Mouse (Mus musculus): ENCODE measurements around the gene Mrpl51. TPM values are rescaled to one million over a fixed set of nuclear protein-coding genes. Genes with fewer than 3 reads are reported as not detected.

The Mrpl51 gene
- total RNA-seq, 1 experiment: 184 TPM

DNA sequence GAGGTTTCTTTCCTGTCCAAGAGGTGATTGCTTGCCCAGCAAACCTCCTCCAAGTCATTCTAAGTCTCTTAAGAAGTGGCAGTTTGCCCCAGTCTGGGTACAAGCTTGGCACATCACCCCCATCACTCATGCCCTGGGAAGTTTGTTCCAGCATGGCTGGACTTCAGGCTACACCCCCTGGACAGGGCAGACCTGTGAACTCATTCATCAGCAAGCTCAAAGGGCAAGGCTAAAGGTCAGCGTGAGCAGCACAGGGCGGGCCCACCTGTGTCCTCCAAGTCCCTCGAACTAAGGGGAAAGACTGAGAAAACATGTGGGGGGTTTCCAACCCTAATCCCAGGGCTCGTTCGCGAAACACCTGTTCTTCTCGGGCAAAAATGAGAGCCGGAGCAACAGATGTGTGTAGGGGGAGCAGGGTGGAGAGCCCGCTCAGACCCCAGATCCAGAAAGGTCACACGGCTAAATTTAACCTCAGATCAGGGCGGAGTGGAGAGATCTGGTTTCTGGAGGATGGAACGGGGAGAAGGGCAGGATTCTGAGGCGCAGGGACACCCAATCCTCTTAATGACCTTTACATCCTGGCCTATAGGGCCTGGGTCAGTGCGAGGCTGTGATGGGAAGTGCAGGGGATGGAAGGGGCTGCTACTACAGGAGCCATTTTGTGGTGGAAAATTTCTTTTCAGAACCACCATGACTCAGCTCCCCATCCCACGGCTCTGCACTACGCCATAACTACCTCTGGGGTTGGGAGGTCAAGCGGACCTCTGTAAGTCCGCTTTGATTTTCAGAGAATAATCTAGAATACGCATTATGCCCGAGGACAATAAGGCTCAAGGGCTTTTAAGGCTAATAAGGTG lies 27.6 kb upstream of the Mrpl51 start:
- H3K36me3 ChIP-seq (ENCODE audit: control insufficient read depth, insufficient read depth, low read length, poor library complexity, severe bottlenecking): peaks cover 44% of the 10 kb centered on the region
- H3K9me3 ChIP-seq (ENCODE audit: control insufficient read depth, insufficient read depth, low read depth, low read length): no peaks in the 10 kb centered on the region
- H3K27ac ChIP-seq (ENCODE audit: insufficient read depth, low read depth, low read length, poor library complexity, severe bottlenecking): peak overlapping the region; percentile 97
- no peak for TF ChIP-seq HCFC1 (IDR thresholded peaks at IDR 0.05; ENCODE audit: borderline replicate concordance, insufficient read depth, low read length)
- TF ChIP-seq CHD2 (IDR thresholded peaks at IDR 0.05; ENCODE audit: low read depth, low read length): no peak
- TF ChIP-seq MAFK (IDR thresholded peaks at IDR 0.05; ENCODE audit: insufficient read depth, low read depth, low read length): peak; percentile 68
- TF ChIP-seq ZC3H11A (IDR thresholded peaks at IDR 0.05; ENCODE audit: borderline replicate concordance, low read depth, low read length): no peak
- DNase-seq (ENCODE audit: low read depth, low spot score): no peak
- H3K4me3 ChIP-seq (ENCODE audit: insufficient read depth in 1 of 2, low read depth in 1 of 2, low read length in 2 of 2, poor library complexity in 1 of 2, severe bottlenecking in 1 of 2): peak overlapping the region; percentile 87 to 99
- H3K4me1 ChIP-seq (ENCODE audit: control insufficient read depth in 2 of 2, insufficient read depth in 2 of 2, low read length in 2 of 2, poor library complexity in 1 of 2): peaks cover 0 to 14% of the 10 kb centered on the region in 2 experiments; a peak in 2 of 4 replicates
- H3K9ac ChIP-seq (ENCODE audit: insufficient read depth, low read depth, low read length, poor library complexity, severe bottlenecking): peak overlapping the region; percentile 98
- in situ Hi-C loops (cut with MboI; ENCODE audit: low sequenced_read_pairs in 2 of 2, unreplicated experiment in 2 of 2): no loop called here

DNA sequence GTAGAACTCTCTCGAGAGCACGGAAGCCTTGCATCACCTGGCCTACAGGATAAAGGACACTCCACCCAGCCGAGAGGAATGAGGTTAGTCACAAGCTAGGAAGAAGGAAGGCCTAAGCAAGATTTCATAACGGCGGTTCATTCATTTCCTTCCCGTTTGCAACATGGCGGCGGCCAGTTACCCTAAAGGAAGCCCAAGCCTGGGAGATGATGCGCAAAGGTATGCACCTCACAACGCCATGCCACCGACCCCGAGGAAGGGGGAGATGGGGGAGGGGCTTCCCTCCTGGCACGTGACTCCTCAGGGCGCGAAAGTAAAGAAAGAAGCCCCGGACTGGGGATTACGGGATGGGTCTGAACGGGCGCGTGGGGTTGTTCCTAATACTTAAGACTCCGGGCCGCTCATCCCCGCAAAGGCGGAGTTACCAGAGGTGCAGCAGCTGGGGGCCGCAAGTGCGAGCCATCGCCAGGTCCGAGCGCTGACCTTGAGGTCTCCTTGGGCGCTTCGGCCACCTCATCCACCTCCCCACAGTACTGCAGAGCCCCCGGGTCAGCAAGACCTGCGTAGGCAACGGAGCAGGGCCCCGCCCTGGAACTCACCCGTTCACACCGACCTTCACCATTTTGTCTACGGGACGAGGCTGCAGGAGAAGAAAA lies 26.8 kb upstream of the Mrpl51 start:
- H3K4me1 ChIP-seq (ENCODE audit: control insufficient read depth in 2 of 2, insufficient read depth in 2 of 2, low read length in 2 of 2, poor library complexity in 1 of 2): peaks cover 0 to 16% of the 10 kb centered on the region in 2 experiments; a peak in 2 of 4 replicates
- in situ Hi-C loops (cut with MboI; ENCODE audit: low sequenced_read_pairs in 2 of 2, unreplicated experiment in 2 of 2): no loop called here
- peak overlapping the region; percentile 97 for H3K27ac ChIP-seq (ENCODE audit: insufficient read depth, low read depth, low read length, poor library complexity, severe bottlenecking)
- no peaks in the 10 kb centered on the region for H3K9me3 ChIP-seq (ENCODE audit: control insufficient read depth, insufficient read depth, low read depth, low read length)
- H3K4me3 ChIP-seq (ENCODE audit: insufficient read depth in 1 of 2, low read depth in 1 of 2, low read length in 2 of 2, poor library complexity in 1 of 2, severe bottlenecking in 1 of 2): peak overlapping the region; percentile 87 to 99
- DNase-seq (ENCODE audit: low read depth, low spot score): peak; percentile 77
- H3K9ac ChIP-seq (ENCODE audit: insufficient read depth, low read depth, low read length, poor library complexity, severe bottlenecking): peak overlapping the region; percentile 98
- 0 out of 2 replicates have a peak, but pooled peaks have one; percentile 30 for TF ChIP-seq HCFC1 (IDR thresholded peaks at IDR 0.05; ENCODE audit: borderline replicate concordance, insufficient read depth, low read length)
- no peak for TF ChIP-seq CHD2 (IDR thresholded peaks at IDR 0.05; ENCODE audit: low read depth, low read length)
- H3K36me3 ChIP-seq (ENCODE audit: control insufficient read depth, insufficient read depth, low read length, poor library complexity, severe bottlenecking): peaks cover 51% of the 10 kb centered on the region

DNA sequence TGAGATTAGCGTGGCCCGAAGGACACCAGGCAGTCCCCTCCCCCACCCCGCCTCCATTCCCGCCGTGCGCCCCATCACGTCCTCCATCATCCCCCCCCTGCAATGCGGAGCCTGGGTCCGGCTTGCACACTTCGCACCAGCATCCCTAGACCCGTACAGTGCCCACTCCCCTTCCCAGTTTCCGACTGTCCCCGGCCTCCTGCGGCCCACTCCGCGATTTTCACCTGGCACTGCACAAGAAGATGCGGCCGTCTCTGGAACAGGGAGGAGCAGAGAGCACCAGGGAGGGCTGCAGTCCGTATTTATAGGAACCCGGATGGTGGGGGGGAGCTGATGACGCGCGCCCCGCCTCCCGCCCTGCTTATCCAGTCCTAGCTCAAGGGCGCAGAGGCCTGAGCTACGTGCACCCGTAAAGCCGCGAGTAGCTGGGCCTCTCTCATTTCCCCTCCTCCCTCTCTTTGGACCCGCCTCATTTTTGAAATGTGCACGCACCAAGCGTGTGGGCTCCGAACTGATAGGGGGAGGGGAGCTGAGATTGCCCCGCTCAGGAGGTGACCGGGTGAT lies 26.2 kb upstream of the Mrpl51 start:
- DNase-seq (ENCODE audit: low read depth, low spot score): peak; percentile 96
- Histone ChIP-seq H3K9me3 (ENCODE audit: control insufficient read depth, insufficient read depth, low read depth, low read length) (no peaks in the 10 kb centered on the region), H3K4me3 (ENCODE audit: insufficient read depth in 1 of 2, low read depth in 1 of 2, low read length in 2 of 2, poor library complexity in 1 of 2, severe bottlenecking in 1 of 2) (peak overlapping the region; percentile 87 to 99), H3K4me1 (ENCODE audit: control insufficient read depth in 2 of 2, insufficient read depth in 2 of 2, low read length in 2 of 2, poor library complexity in 1 of 2) (peaks cover 2 to 18% of the 10 kb centered on the region in 2 experiments; a peak in 1 of 4 replicates), H3K9ac (ENCODE audit: insufficient read depth, low read depth, low read length, poor library complexity, severe bottlenecking) (peak overlapping the region; percentile 98), H3K27ac (ENCODE audit: insufficient read depth, low read depth, low read length, poor library complexity, severe bottlenecking) (peak overlapping the region; percentile 97), H3K36me3 (ENCODE audit: control insufficient read depth, insufficient read depth, low read length, poor library complexity, severe bottlenecking) (peaks cover 53% of the 10 kb centered on the region)
- TF ChIP-seq ZNF384 (IDR thresholded peaks at IDR 0.05; ENCODE audit: low read depth, low read length) (no peak), MAFK (IDR thresholded peaks at IDR 0.05; ENCODE audit: insufficient read depth, low read depth, low read length) (0 out of 2 replicates have a peak, but pooled peaks have one; percentile 37), ZC3H11A (IDR thresholded peaks at IDR 0.05; ENCODE audit: borderline replicate concordance, low read depth, low read length) (no peak), HCFC1 (IDR thresholded peaks at IDR 0.05; ENCODE audit: borderline replicate concordance, insufficient read depth, low read length) (peak; percentile 63; the same call in 1 of the 2 replicates), CHD2 (IDR thresholded peaks at IDR 0.05; ENCODE audit: low read depth, low read length) (no peak; the same call in 1 of the 2 replicates)
- in situ Hi-C loops (cut with MboI; ENCODE audit: low sequenced_read_pairs in 2 of 2, unreplicated experiment in 2 of 2): no loop called here

DNA sequence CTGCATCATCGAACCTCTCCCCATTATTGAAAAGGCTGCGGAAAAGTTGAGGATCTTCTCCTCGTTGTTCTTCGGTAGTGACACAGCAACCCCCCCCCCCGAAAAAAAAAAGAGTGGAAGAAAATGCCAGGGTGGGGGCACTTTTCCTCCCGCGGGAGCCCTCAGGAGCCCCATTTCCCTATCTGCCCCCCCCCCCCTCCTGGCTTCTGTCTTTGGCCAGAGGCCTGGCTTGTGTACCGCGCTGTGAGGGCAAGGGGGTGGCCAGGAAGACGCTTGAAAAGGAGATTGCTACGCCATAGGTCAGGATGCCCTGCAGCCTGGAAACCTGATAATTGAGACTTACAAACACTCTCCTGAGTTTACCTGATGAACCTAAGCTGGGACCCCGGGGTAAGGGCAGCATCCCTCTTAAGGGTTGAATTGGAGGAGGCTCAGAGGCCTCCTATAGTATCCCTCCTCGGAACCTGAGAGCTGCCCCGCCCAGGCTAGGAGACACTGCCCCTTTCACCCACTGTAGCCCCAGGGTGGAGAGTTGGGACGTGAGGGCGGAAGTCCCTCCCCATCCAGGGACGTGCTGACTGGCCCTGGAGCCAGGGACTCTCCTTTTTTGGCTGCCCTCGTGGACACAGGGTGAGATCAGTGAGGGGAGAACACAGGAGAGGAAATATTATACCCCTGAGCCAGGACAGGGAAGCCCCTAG lies 25.4 kb upstream of the Mrpl51 start, which contains the start of gene Gapdh:
Gapdh (minus strand) TSS at position 417 of the 701 bp plus-strand sequence.
- Histone ChIP-seq H3K36me3 (ENCODE audit: control insufficient read depth, insufficient read depth, low read length, poor library complexity, severe bottlenecking) (peaks cover 61% of the 10 kb centered on the region), H3K27ac (ENCODE audit: insufficient read depth, low read depth, low read length, poor library complexity, severe bottlenecking) (peak within 1 kb of the TSS; percentile 97), H3K9me3 (ENCODE audit: control insufficient read depth, insufficient read depth, low read depth, low read length) (no peaks in the 10 kb centered on the region), H3K4me3 (ENCODE audit: insufficient read depth in 1 of 2, low read depth in 1 of 2, low read length in 2 of 2, poor library complexity in 1 of 2, severe bottlenecking in 1 of 2) (peak within 1 kb of the TSS; percentile 87 to 99), H3K9ac (ENCODE audit: insufficient read depth, low read depth, low read length, poor library complexity, severe bottlenecking) (peak within 1 kb of the TSS; percentile 98), H3K4me1 (ENCODE audit: control insufficient read depth in 2 of 2, insufficient read depth in 2 of 2, low read length in 2 of 2, poor library complexity in 1 of 2) (peaks cover 2 to 15% of the 10 kb centered on the region in 2 experiments; a peak in 1 of 4 replicates)
- DNase-seq (ENCODE audit: low read depth, low spot score): no peak
- in situ Hi-C loops (cut with MboI; ENCODE audit: low sequenced_read_pairs in 2 of 2, unreplicated experiment in 2 of 2): no loop called here
- TF ChIP-seq MAFK (IDR thresholded peaks at IDR 0.05; ENCODE audit: insufficient read depth, low read depth, low read length) (peak; percentile 51; the same call in 1 of the 2 replicates), HCFC1 (IDR thresholded peaks at IDR 0.05; ENCODE audit: borderline replicate concordance, insufficient read depth, low read length) (no peak)

All from ES-E14 (cell line).